Mouse (Mus musculus) forebrain, embryonic 15.5 days (tissue): Measurements from ENCODE around the gene Zfp853. TPM values are rescaled to one million over a fixed set of nuclear protein-coding genes. Genes with fewer than 3 reads are reported as not detected.

ENCODE experiments used
- ATAC-seq: fragments of 200-750 bp; cut with Nextera tagmentation; replicated peaks from 2 replicates; pipeline ENCODE4 v1.8.0; 2017; ENCODE audit warnings: mild to moderate bottlenecking, moderate TSS enrichment, moderate library complexity
- H3K27ac ChIP-seq: fragments of 300-500 bp; sonication (generic); replicated peaks from 2 replicates; pipeline ENCODE4 v1.5.1; 2015; ENCODE audit warnings: mild to moderate bottlenecking, inconsistent platforms
- H3K27me3 ChIP-seq: fragments of 300-500 bp; sonication (generic); 2 replicates; pipeline ENCODE4 v1.6.1; 2015; ENCODE audit warnings: inconsistent platforms
- H3K36me3 ChIP-seq: fragments of 300-500 bp; sonication (generic); 2 replicates; pipeline ENCODE4 v1.6.1; 2015; ENCODE audit warnings: mild to moderate bottlenecking, inconsistent platforms
- H3K4me1 ChIP-seq: fragments of 300-500 bp; sonication (generic); 2 replicates; pipeline ENCODE4 v1.6.1; 2015; ENCODE audit warnings: inconsistent platforms
- H3K4me2 ChIP-seq: fragments of 300-500 bp; sonication (generic); replicated peaks from 2 replicates; pipeline ENCODE4 v1.6.1; 2015; ENCODE audit warnings: mild to moderate bottlenecking, inconsistent platforms
- H3K4me3 ChIP-seq: fragments of 300-500 bp; sonication (generic); 2 replicates; pipeline ENCODE4 v1.5.1; 2015; ENCODE audit warnings: mild to moderate bottlenecking, inconsistent platforms
- H3K9ac ChIP-seq: fragments of 300-500 bp; sonication (generic); replicated peaks from 2 replicates; pipeline ENCODE4 v1.6.1; 2015; ENCODE audit warnings: mild to moderate bottlenecking, inconsistent platforms
- H3K9me3 ChIP-seq: fragments of 300-500 bp; sonication (generic); 2 replicates; pipeline ENCODE4 v1.6.1; 2016; ENCODE audit warnings: inconsistent platforms
- WGBS: fragments of 180-500 bp; shearing (Covaris S2); methylation state at CpG from one replicate; pipeline ENCODE4 v1.1.7; 2015; ENCODE audit warnings: mixed read lengths; 5-methylcytosine and 5-hydroxymethylcytosine counted together
- polyA plus RNA-seq: library from polyadenylated mRNA; unstranded; fragments of >200 nt; fragmentation: Nextera tagmentation; extraction: Ambion mirVana; gene quantifications from 2 replicates; pipeline ENCODE4 v1.2.1, GENCODE M21; 2015

Zfp853 gene
- polyA plus RNA-seq, 1 experiment from 2014 or later: not detected

- H3K9ac ChIP-seq: peak overlapping the region; percentile 99
- H3K9me3 ChIP-seq: no peaks in the 10 kb centered on the region
- peak overlapping the region; percentile 88 for H3K4me2 ChIP-seq
- 0 out of 2 replicates have a peak, but pooled peaks have one; percentile 29 for ATAC-seq
- H3K36me3 ChIP-seq: peaks cover 62% of the 10 kb centered on the region
- 2% methylated on average over 16 of the region's 16 CpGs for WGBS
- peak overlapping the region; percentile 98 for H3K27ac ChIP-seq
- peaks cover 31% of the 10 kb centered on the region for H3K4me1 ChIP-seq
- no peaks in the 10 kb centered on the region for H3K27me3 ChIP-seq
- peak overlapping the region; percentile 99 for H3K4me3 ChIP-seq
Observed at GRCm38 (mm10) chr5:143314183-143314729, 20.8 kb upstream of the Zfp853 start.

GRCm38 (mm10) chr5:143311886-143312285 is 18.5 kb upstream of the Zfp853 start:
- ATAC-seq: no peak
- no peak overlapping the region for H3K4me2 ChIP-seq
- H3K9me3 ChIP-seq: no peaks in the 10 kb centered on the region
- peaks cover 35% of the 10 kb centered on the region for H3K4me1 ChIP-seq
- no peak overlapping the region for H3K4me3 ChIP-seq
- WGBS: 69% methylated on average over 8 of the region's 8 CpGs
- H3K36me3 ChIP-seq: peaks cover 65% of the 10 kb centered on the region
- H3K9ac ChIP-seq: no peak overlapping the region
- no peak overlapping the region for H3K27ac ChIP-seq
- no peaks in the 10 kb centered on the region for H3K27me3 ChIP-seq

GRCm38 (mm10) chr5:143309916-143310315 is 16.5 kb upstream of the Zfp853 start:
- 95% methylated on average over 7 of the region's 7 CpGs for WGBS
- no peak overlapping the region for H3K9ac ChIP-seq
- no peak overlapping the region for H3K4me3 ChIP-seq
- peaks cover 71% of the 10 kb centered on the region for H3K36me3 ChIP-seq
- H3K27ac ChIP-seq: no peak overlapping the region
- no peaks in the 10 kb centered on the region for H3K9me3 ChIP-seq
- H3K4me1 ChIP-seq: peaks cover 38% of the 10 kb centered on the region
- no peak overlapping the region for H3K4me2 ChIP-seq
- no peak for ATAC-seq
- no peaks in the 10 kb centered on the region for H3K27me3 ChIP-seq

- Histone ChIP-seq H3K27ac (no peak overlapping the region), H3K4me3 (no peak overlapping the region), H3K4me2 (no peak overlapping the region), H3K4me1 (peaks cover 32% of the 10 kb centered on the region), H3K27me3 (no peaks in the 10 kb centered on the region), H3K36me3 (peaks cover 76% of the 10 kb centered on the region), H3K9ac (no peak overlapping the region), H3K9me3 (no peaks in the 10 kb centered on the region)
- ATAC-seq: no peak
- WGBS: 96% methylated on average over 5 of the region's 5 CpGs
Observed at GRCm38 (mm10) chr5:143308825-143309224, 15.4 kb upstream of the Zfp853 start.

GRCm38 (mm10) chr5:143304251-143304650 is 10.8 kb upstream of the Zfp853 start:
- no peak for ATAC-seq
- no peak overlapping the region for H3K4me2 ChIP-seq
- H3K36me3 ChIP-seq: peaks cover 74% of the 10 kb centered on the region
- H3K9me3 ChIP-seq: no peaks in the 10 kb centered on the region
- 89% methylated on average over 7 of the region's 7 CpGs for WGBS
- H3K27me3 ChIP-seq: no peaks in the 10 kb centered on the region
- no peak overlapping the region for H3K4me3 ChIP-seq
- H3K4me1 ChIP-seq: peaks cover 10% of the 10 kb centered on the region
- H3K9ac ChIP-seq: no peak overlapping the region
- no peak overlapping the region for H3K27ac ChIP-seq

- Histone ChIP-seq H3K9ac (no peak overlapping the region), H3K9me3 (no peaks in the 10 kb centered on the region), H3K27ac (no peak overlapping the region), H3K4me3 (no peak overlapping the region), H3K27me3 (no peaks in the 10 kb centered on the region), H3K4me1 (no peaks in the 10 kb centered on the region; the same call in 1 of the 2 replicates), H3K4me2 (no peak overlapping the region), H3K36me3 (peaks cover 56% of the 10 kb centered on the region)
- no peak for ATAC-seq
- 81% methylated on average over 8 of the region's 8 CpGs for WGBS
Observed at GRCm38 (mm10) chr5:143301296-143301695, 7.9 kb upstream of the Zfp853 start.

- Histone ChIP-seq H3K9ac (no peak overlapping the region), H3K4me3 (no peak overlapping the region), H3K4me2 (no peak overlapping the region), H3K27me3 (peaks cover under 1% of the 10 kb centered on the region; the same call in 1 of the 2 replicates), H3K4me1 (no peaks in the 10 kb centered on the region), H3K36me3 (peaks cover 41% of the 10 kb centered on the region), H3K9me3 (no peaks in the 10 kb centered on the region), H3K27ac (no peak overlapping the region)
- ATAC-seq: no peak
- 92% methylated on average over 4 of the region's 4 CpGs for WGBS
Observed at GRCm38 (mm10) chr5:143299686-143300085, 6.3 kb upstream of the Zfp853 start.

- no peak for ATAC-seq
- no peak overlapping the region for H3K9ac ChIP-seq
- 93% methylated on average over 7 of the region's 7 CpGs for WGBS
- peaks cover 13% of the 10 kb centered on the region for H3K27me3 ChIP-seq
- H3K4me1 ChIP-seq: peaks cover 6% of the 10 kb centered on the region
- H3K4me3 ChIP-seq: no peak overlapping the region
- H3K4me2 ChIP-seq: no peak overlapping the region
- no peaks in the 10 kb centered on the region for H3K9me3 ChIP-seq
- H3K36me3 ChIP-seq: peaks cover 39% of the 10 kb centered on the region
- no peak overlapping the region for H3K27ac ChIP-seq
Observed at GRCm38 (mm10) chr5:143298391-143298790, 5.0 kb upstream of the Zfp853 start.

GRCm38 (mm10) chr5:143297986-143298385 is 4.6 kb upstream of the Zfp853 start:
- Histone ChIP-seq H3K9me3 (no peaks in the 10 kb centered on the region), H3K27ac (no peak overlapping the region), H3K36me3 (peaks cover 39% of the 10 kb centered on the region), H3K9ac (no peak overlapping the region), H3K4me2 (no peak overlapping the region), H3K27me3 (peaks cover 14% of the 10 kb centered on the region), H3K4me3 (no peak overlapping the region), H3K4me1 (peaks cover 10% of the 10 kb centered on the region)
- no peak for ATAC-seq
- WGBS: 94% methylated on average over 9 of the region's 9 CpGs

GRCm38 (mm10) chr5:143295330-143295729 is 1.9 kb upstream of the Zfp853 start:
- Histone ChIP-seq H3K4me1 (peaks cover 12% of the 10 kb centered on the region), H3K4me2 (no peak overlapping the region), H3K27ac (no peak overlapping the region), H3K9me3 (no peaks in the 10 kb centered on the region), H3K4me3 (no peak overlapping the region), H3K9ac (no peak overlapping the region), H3K36me3 (peaks cover 19% of the 10 kb centered on the region), H3K27me3 (peaks cover 29% of the 10 kb centered on the region)
- no peak for ATAC-seq
- 68% methylated on average over 2 of the region's 2 CpGs for WGBS

- no peak overlapping the region for H3K27ac ChIP-seq
- H3K4me1 ChIP-seq: peaks cover 12% of the 10 kb centered on the region
- H3K27me3 ChIP-seq: peaks cover 29% of the 10 kb centered on the region
- no peak overlapping the region for H3K4me2 ChIP-seq
- 99% methylated on average over 3 of the region's 3 CpGs for WGBS
- H3K9ac ChIP-seq: no peak overlapping the region
- no peak for ATAC-seq
- no peak overlapping the region for H3K4me3 ChIP-seq
- H3K9me3 ChIP-seq: no peaks in the 10 kb centered on the region
- H3K36me3 ChIP-seq: peaks cover 14% of the 10 kb centered on the region
Observed at GRCm38 (mm10) chr5:143294862-143295261, 1.4 kb upstream of the Zfp853 start.

- WGBS: 2% methylated on average over 19 of the region's 19 CpGs
Observed at GRCm38 (mm10) chr5:143292879-143293278, 544 bp downstream of the Zfp853 start.

GRCm38 (mm10) chr5:143289299-143289698 is 4.1 kb downstream of the Zfp853 start:
- ATAC-seq: no peak
- no peak overlapping the region for H3K4me2 ChIP-seq
- no peaks in the 10 kb centered on the region for H3K36me3 ChIP-seq
- peaks cover 52% of the 10 kb centered on the region for H3K27me3 ChIP-seq
- no peak overlapping the region for H3K27ac ChIP-seq
- H3K9me3 ChIP-seq: no peaks in the 10 kb centered on the region
- 77% methylated on average over 9 of the region's 9 CpGs for WGBS
- peaks cover 21% of the 10 kb centered on the region for H3K4me1 ChIP-seq
- H3K9ac ChIP-seq: no peak overlapping the region
- no peak overlapping the region for H3K4me3 ChIP-seq

More at GRCm38 (mm10) chr5:143292879-143293278, 544 bp downstream of the Zfp853 start:
- Histone ChIP-seq H3K27ac (no peak overlapping the region), H3K9me3 (no peaks in the 10 kb centered on the region), H3K4me1 (peaks cover 18% of the 10 kb centered on the region), H3K4me3 (peak overlapping the region; percentile 37), H3K4me2 (peak overlapping the region; percentile 52), H3K36me3 (no peaks in the 10 kb centered on the region), H3K27me3 (peaks cover 46% of the 10 kb centered on the region), H3K9ac (peak overlapping the region; percentile 28)
- no peak for ATAC-seq
